Mouse (Mus musculus): ENCODE data around the gene Tmem116.

- TF ChIP-seq CTCF (IDR thresholded peaks at IDR 0.05; ENCODE audit: control insufficient read depth, insufficient read depth, low read length) (no peak), POLR2A (IDR thresholded peaks at IDR 0.05; ENCODE audit: borderline replicate concordance, control insufficient read depth, low read depth, low read length) (no peak)
These were observed 55.2 kb downstream of the Tmem116 start for GRCm38 (mm10) chr5:121506846-121507245.
